Mouse (Mus musculus): ENCODE measurements at regions not wholly inside any gene's neighbourhood (a gene's known extent, or its start where the extent isn't known, plus 50 kb on each side); places are given as distances from the start of the nearest gene placed in this dataset.

DNA sequence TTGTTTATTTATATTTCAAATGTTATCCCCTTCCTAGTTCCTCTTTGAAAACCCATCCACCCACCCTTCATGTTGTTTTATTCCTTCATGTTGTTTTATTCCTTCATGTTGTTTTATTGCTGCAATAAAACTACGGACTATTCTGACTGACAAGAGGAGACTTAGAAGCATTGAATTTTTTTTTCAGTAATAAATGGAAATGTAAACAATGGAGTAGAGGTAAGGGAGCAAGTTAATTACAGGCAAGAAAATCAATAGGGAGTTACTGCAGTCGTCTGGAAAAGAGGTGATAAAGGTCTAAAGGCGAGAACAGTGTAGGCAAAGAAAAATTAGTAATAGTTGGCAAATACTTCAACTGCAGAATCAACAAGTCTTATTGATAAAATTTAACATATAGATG, 384.2 kb downstream of the 9430069I07Rik start:
- Histone ChIP-seq H3K27ac (ENCODE audit: control insufficient read depth, insufficient read depth, low read depth, low read length) (no peak overlapping the region), H3K4me1 (ENCODE audit: control insufficient read depth, insufficient read depth, low read length) (no peaks in the 10 kb centered on the region), H3K36me3 (ENCODE audit: control insufficient read depth, insufficient read depth, low read length) (no peaks in the 10 kb centered on the region), H3K27me3 (ENCODE audit: control insufficient read depth, insufficient read depth, low read length) (no peaks in the 10 kb centered on the region), H3K4me3 (ENCODE audit: control insufficient read depth, low read depth, low read length) (no peak overlapping the region)
- TF ChIP-seq POLR2A (IDR thresholded peaks at IDR 0.05; ENCODE audit: control insufficient read depth, low read depth, low read length): no peak
- no peak for TF ChIP-seq CTCF (IDR thresholded peaks at IDR 0.05; ENCODE audit: control insufficient read depth, insufficient read depth, insufficient replicate concordance, low read depth, low read length)

DNA sequence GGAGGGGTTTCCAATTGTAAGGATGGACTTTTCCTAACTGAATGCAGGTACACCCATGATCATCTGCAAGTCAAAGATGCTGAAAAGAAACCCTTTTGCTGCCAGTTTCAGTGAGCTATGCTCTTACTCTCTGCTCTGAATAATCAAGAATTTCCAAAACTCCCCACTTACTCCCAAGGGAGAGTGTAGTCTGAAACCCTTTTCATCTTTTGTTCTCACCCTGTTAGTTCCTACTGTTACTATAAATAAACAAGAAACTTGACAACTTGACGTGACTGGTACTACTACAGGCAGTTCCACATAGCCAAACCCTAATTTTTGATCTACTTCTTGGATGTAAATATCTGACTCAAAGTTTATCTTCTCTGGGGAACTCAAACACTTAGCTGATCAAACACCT, 388.3 kb downstream of the 9430069I07Rik start:
- H3K27ac ChIP-seq (ENCODE audit: control insufficient read depth, insufficient read depth, low read depth, low read length): no peak overlapping the region
- no peak for TF ChIP-seq POLR2A (IDR thresholded peaks at IDR 0.05; ENCODE audit: control insufficient read depth, low read depth, low read length)
- no peak for TF ChIP-seq CTCF (IDR thresholded peaks at IDR 0.05; ENCODE audit: control insufficient read depth, insufficient read depth, insufficient replicate concordance, low read depth, low read length)
- H3K27me3 ChIP-seq (ENCODE audit: control insufficient read depth, insufficient read depth, low read length): no peaks in the 10 kb centered on the region
- H3K4me1 ChIP-seq (ENCODE audit: control insufficient read depth, insufficient read depth, low read length): no peaks in the 10 kb centered on the region
- H3K4me3 ChIP-seq (ENCODE audit: control insufficient read depth, low read depth, low read length): no peak overlapping the region
- H3K36me3 ChIP-seq (ENCODE audit: control insufficient read depth, insufficient read depth, low read length): no peaks in the 10 kb centered on the region

DNA sequence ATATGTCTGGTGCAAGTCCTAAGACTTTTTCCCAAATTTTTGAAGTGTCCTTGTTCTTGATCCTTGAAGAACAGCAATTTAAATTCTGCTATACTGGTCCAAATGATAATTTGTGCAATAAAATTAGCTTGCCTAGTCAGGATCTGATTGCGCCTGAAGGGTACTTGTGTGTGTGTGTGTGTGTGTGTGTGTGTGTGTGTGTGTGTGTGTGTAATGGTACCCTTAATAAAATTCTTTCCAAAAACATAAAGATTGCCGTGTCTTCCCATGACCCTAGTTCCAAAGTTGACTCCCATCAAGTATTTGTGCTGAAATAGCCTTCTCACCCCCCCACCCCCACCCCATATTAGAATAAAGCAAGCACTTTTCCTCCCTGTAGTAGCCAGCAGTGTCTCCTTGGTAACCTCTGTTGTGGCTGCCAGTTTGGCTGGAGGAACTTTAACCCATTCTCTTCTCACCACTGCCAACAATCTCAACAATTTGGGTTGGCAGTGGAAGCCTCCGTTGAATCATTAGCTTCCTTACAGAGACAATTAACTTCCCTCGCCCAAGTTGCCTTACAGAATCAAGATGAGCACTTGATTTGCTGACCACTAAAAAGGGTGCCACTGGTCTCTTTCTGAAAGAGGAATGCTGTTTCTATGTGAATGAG, 422.5 kb downstream of the 9430069I07Rik start:
- no peaks in the 10 kb centered on the region for H3K36me3 ChIP-seq (ENCODE audit: control insufficient read depth, insufficient read depth, low read length)

DNA sequence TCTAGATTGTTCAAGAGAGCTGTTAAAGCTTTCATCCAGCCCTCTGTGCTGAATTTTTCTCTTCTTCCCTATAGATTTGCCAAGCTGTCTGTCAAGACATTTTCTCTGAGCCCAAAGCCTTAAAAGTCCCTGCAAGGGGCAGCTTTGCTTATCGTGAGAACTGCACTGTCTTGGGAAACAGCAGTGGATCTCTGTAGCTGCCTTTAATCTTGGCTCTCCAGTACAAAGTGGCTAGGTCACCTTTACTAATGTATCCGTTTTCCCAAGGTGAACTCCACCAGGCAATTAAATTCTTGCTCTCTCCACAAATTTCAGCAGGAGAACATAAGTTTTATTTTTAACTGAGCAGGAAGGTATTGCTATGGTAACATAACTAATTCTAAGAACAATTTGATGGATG, 431.2 kb downstream of the 9430069I07Rik start:
- Histone ChIP-seq H3K36me3 (ENCODE audit: control insufficient read depth, insufficient read depth, low read length) (no peaks in the 10 kb centered on the region), H3K27ac (ENCODE audit: control insufficient read depth, insufficient read depth, low read depth, low read length) (no peak overlapping the region), H3K4me1 (ENCODE audit: control insufficient read depth, insufficient read depth, low read length) (no peaks in the 10 kb centered on the region), H3K4me3 (ENCODE audit: control insufficient read depth, low read depth, low read length) (no peak overlapping the region), H3K27me3 (ENCODE audit: control insufficient read depth, insufficient read depth, low read length) (no peaks in the 10 kb centered on the region)
- TF ChIP-seq POLR2A (IDR thresholded peaks at IDR 0.05; ENCODE audit: control insufficient read depth, low read depth, low read length) (no peak), CTCF (IDR thresholded peaks at IDR 0.05; ENCODE audit: control insufficient read depth, insufficient read depth, insufficient replicate concordance, low read depth, low read length) (no peak)

More for the DNA sequence above, 422.5 kb downstream of the 9430069I07Rik start:
- no peak for TF ChIP-seq CTCF (IDR thresholded peaks at IDR 0.05; ENCODE audit: control insufficient read depth, insufficient read depth, insufficient replicate concordance, low read depth, low read length)
- TF ChIP-seq POLR2A (IDR thresholded peaks at IDR 0.05; ENCODE audit: control insufficient read depth, low read depth, low read length): no peak
- no peak overlapping the region for H3K27ac ChIP-seq (ENCODE audit: control insufficient read depth, insufficient read depth, low read depth, low read length)
- no peak overlapping the region for H3K4me3 ChIP-seq (ENCODE audit: control insufficient read depth, low read depth, low read length)
- no peaks in the 10 kb centered on the region for H3K27me3 ChIP-seq (ENCODE audit: control insufficient read depth, insufficient read depth, low read length)
- no peaks in the 10 kb centered on the region for H3K4me1 ChIP-seq (ENCODE audit: control insufficient read depth, insufficient read depth, low read length)

DNA sequence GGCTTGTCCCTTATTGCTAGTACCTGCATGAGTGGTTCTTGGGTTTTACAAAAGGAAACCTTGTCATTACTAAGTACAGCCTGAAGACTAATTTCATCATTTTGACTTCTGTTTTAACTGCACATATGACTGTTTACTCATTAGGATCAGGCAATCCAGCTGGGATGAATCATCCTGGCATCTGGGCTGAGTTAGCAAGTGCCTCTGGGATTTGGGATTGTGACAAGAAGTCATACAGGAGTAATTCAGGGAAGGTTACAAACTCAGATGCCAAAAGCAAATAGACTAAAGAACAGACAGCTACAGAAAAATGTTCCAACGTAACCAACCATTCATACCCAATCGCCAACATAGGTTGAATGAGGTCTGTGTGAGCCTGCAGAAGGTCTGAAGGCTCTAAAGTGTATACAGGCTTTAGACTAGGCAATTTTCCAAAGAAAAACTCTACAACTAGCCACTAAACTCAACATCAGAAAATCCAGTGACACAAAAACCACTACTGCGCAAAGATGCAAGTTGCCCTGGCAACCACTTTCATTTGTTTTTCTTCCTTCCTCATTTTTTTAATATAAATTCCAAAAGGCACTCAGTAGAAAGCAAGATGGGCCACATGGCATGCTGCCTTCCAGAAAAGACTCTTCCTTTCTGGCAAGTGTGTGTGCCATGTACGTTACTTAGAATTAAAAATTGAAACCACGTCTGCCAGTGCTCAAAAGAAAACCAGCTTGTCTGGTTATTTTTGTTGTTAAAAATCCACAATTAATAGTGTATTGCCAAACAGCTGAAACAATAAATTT, 433.4 kb downstream of the 9430069I07Rik start:
- no peaks in the 10 kb centered on the region for H3K27me3 ChIP-seq (ENCODE audit: control insufficient read depth, insufficient read depth, low read length)
- H3K27ac ChIP-seq (ENCODE audit: control insufficient read depth, insufficient read depth, low read depth, low read length): no peak overlapping the region
- H3K4me3 ChIP-seq (ENCODE audit: control insufficient read depth, low read depth, low read length): no peak overlapping the region
- H3K4me1 ChIP-seq (ENCODE audit: control insufficient read depth, insufficient read depth, low read length): no peaks in the 10 kb centered on the region
- no peaks in the 10 kb centered on the region for H3K36me3 ChIP-seq (ENCODE audit: control insufficient read depth, insufficient read depth, low read length)
- TF ChIP-seq CTCF (IDR thresholded peaks at IDR 0.05; ENCODE audit: control insufficient read depth, insufficient read depth, insufficient replicate concordance, low read depth, low read length) (no peak), POLR2A (IDR thresholded peaks at IDR 0.05; ENCODE audit: control insufficient read depth, low read depth, low read length) (no peak)

DNA sequence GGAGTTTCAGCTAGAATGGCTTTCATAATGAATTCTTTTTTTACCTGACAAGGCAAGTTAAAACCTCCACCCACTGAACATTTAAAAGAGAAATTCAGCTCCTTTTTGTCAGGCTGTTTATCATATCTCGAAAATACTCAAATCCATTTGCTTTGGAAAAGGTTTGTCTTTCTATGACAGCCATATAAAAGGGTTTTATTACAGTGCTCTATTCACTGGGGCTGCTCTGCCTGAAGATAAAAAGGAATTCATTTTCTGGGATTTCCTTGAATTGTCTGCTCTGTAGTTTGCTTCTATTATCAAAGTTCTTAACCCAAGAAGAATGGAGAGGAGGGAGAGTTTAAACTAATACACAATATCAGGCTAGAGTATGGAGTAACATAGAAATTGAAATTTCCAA, 442.8 kb downstream of the 9430069I07Rik start:
- Histone ChIP-seq H3K27me3 (ENCODE audit: control insufficient read depth, insufficient read depth, low read length) (no peaks in the 10 kb centered on the region), H3K4me3 (ENCODE audit: control insufficient read depth, low read depth, low read length) (no peak overlapping the region), H3K4me1 (ENCODE audit: control insufficient read depth, insufficient read depth, low read length) (no peaks in the 10 kb centered on the region), H3K36me3 (ENCODE audit: control insufficient read depth, insufficient read depth, low read length) (no peaks in the 10 kb centered on the region), H3K27ac (ENCODE audit: control insufficient read depth, insufficient read depth, low read depth, low read length) (no peak overlapping the region)
- TF ChIP-seq POLR2A (IDR thresholded peaks at IDR 0.05; ENCODE audit: control insufficient read depth, low read depth, low read length) (no peak), CTCF (IDR thresholded peaks at IDR 0.05; ENCODE audit: control insufficient read depth, insufficient read depth, insufficient replicate concordance, low read depth, low read length) (no peak)

DNA sequence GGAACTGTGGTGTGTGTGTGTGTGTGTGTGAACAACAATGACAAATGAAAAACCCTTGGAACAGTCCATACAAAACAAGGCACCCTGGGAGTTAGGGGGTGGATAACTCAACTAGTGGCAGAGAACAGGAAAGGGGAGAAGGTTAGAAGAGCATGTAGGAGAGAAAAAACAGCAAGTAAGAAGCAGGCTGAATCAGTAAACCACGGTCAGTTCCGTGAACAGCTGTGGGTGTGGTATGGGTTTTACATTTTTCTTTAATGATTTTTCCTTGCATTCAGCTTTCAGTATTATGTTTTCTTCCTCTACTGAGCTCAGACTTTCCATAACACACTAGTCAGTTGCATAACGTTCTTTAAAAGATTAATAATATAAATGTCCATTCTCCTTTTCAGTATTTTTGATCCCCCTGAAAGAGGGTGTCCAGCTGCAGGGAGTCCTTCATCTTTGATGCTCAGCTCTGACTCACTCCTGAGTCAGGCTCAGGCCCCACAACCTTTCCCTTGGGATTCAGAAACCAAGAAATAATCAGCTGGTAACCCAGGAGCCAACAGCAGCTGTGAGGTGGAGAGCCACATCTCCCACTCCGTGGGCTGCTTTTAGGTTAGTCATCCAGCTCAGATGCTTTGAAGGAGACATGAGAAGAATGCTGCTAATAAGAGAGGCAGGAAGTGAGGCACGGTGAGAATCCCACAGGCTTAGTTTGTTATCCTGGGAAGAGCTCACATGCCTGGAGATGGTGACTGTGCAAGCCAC, 450.8 kb downstream of the 9430069I07Rik start:
- Histone ChIP-seq H3K4me3 (ENCODE audit: control insufficient read depth, low read depth, low read length) (no peak overlapping the region), H3K27me3 (ENCODE audit: control insufficient read depth, insufficient read depth, low read length) (no peaks in the 10 kb centered on the region), H3K27ac (ENCODE audit: control insufficient read depth, insufficient read depth, low read depth, low read length) (no peak overlapping the region), H3K36me3 (ENCODE audit: control insufficient read depth, insufficient read depth, low read length) (no peaks in the 10 kb centered on the region), H3K4me1 (ENCODE audit: control insufficient read depth, insufficient read depth, low read length) (no peaks in the 10 kb centered on the region)
- TF ChIP-seq CTCF (IDR thresholded peaks at IDR 0.05; ENCODE audit: control insufficient read depth, insufficient read depth, insufficient replicate concordance, low read depth, low read length): no peak
- no peak for TF ChIP-seq POLR2A (IDR thresholded peaks at IDR 0.05; ENCODE audit: control insufficient read depth, low read depth, low read length)

Data from testis, adult 2 months (tissue).